Mouse (Mus musculus): ENCODE measurements around the gene Afap1. TPM values are rescaled to one million over a fixed set of nuclear protein-coding genes. Genes with fewer than 3 reads are reported as not detected.

Afap1 gene
- polyA plus RNA-seq, 1 experiment: not detected

DNA sequence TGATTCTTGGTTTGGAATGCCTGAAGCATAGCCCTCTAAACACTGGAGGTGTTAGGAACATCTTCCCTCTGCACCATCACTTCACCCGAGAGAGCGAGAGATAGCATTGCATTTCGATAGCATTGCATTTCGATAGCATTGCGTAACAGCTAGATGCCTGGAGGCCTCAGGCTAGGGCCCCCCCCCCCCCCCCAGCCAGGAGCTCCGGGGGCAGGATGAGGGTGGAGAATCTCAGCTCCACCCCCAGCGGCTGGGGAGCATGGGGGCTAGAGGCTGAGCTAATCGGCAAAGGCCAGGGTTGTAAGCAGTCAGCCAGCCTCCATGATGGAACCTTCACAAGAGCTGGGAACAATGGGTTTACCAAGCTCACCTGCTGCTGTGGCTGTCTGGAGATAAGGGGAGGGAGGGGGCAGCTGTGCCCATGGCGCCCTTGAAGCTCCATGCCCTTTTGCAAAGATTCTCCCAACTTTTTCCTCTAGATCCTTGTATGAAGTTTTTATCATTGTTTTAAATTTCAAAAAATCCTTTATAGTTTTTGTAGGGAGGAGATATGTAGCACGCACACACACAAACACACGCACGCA lies 8.2 kb downstream of the Afap1 start:
- Histone ChIP-seq H3K4me3 (ENCODE audit: insufficient read depth, low read depth, low read length) (no peak overlapping the region), H3K4me1 (ENCODE audit: control insufficient read depth, insufficient read depth, low read length) (peaks cover 26% of the 10 kb centered on the region), H3K27ac (ENCODE audit: insufficient read depth, low read depth, low read length) (no peak overlapping the region)
- TF ChIP-seq POLR2A (IDR thresholded peaks at IDR 0.05; ENCODE audit: insufficient read depth, low read depth, low read length) (no peak), CTCF (IDR thresholded peaks at IDR 0.05; ENCODE audit: insufficient read depth, low read depth, low read length) (no peak)
- 59% methylated on average over 12 of the region's 12 CpGs for WGBS

DNA sequence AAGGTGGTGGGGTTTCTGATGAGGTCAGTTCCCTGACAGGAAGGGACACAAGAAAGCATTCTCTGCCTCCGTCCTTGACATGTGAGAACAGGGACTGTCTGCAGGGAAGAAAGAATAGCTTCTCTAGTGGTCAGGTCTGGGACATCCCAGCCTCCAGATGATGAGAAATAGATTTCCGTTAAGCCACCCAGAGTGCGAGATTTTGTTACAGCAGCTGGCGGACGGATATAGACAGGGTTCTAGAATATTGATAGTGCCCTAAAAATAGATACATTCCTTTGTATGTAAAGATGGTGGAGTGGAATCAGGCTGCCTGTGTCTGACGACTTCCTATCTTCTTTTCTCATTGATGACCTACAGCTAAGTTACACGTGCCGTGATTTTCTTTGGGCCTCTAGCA lies 10.3 kb downstream of the Afap1 start:
- WGBS: 84% methylated on average over 8 of the region's 8 CpGs
- TF ChIP-seq POLR2A (IDR thresholded peaks at IDR 0.05; ENCODE audit: insufficient read depth, low read depth, low read length) (no peak), CTCF (IDR thresholded peaks at IDR 0.05; ENCODE audit: insufficient read depth, low read depth, low read length) (no peak)
- H3K4me1 ChIP-seq (ENCODE audit: control insufficient read depth, insufficient read depth, low read length): peaks cover 32% of the 10 kb centered on the region

DNA sequence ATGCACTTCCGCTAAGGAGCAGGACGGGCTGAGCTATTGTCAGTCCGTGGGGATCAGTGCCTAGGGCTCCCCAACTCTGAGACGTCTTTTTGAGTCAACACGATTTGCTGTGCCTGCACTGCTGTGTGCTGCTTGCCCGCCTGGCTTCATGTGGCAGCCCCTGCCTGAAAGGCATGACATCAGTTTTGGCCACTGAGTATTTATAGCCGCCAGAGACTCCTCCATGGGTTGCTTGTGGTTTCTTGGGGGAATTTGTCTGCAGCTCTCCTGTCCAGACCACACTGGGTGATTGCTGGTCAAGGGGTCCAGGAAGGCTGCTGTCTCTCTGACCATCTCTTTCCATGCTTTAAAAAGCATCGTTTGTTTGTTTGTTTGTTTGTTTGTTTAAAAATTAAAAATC lies 12.2 kb downstream of the Afap1 start:
- no peak for TF ChIP-seq CTCF (IDR thresholded peaks at IDR 0.05; ENCODE audit: insufficient read depth, low read depth, low read length)
- 52% methylated on average over 8 of the region's 8 CpGs for WGBS
- peaks cover 34% of the 10 kb centered on the region for H3K4me1 ChIP-seq (ENCODE audit: control insufficient read depth, insufficient read depth, low read length)

More for the DNA sequence above, 10.3 kb downstream of the Afap1 start:
- Histone ChIP-seq H3K4me3 (ENCODE audit: insufficient read depth, low read depth, low read length) (no peak overlapping the region), H3K27ac (ENCODE audit: insufficient read depth, low read depth, low read length) (no peak overlapping the region)

DNA sequence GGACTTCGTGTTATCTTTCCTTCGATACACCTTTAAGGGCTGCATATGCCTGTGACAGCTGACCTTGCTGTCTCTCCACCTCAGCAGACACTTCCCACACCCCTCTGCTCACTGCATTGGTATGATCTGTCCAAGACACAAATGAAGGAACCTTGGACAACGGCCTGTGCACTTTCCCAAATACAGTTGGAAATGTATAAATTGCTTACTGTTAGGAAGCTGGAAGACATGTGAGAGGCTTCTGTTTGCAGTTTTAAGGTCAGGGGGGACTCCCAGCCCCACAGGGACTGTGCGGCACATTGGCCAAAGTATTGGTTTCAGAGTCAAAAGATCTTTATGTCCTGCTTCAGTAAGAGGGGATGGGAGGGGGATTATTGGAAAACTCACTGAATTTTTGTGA lies 14.0 kb downstream of the Afap1 start:
- Histone ChIP-seq H3K4me1 (ENCODE audit: control insufficient read depth, insufficient read depth, low read length) (peaks cover 25% of the 10 kb centered on the region), H3K4me3 (ENCODE audit: insufficient read depth, low read depth, low read length) (no peak overlapping the region), H3K27ac (ENCODE audit: insufficient read depth, low read depth, low read length) (no peak overlapping the region)
- TF ChIP-seq POLR2A (IDR thresholded peaks at IDR 0.05; ENCODE audit: insufficient read depth, low read depth, low read length) (no peak), CTCF (IDR thresholded peaks at IDR 0.05; ENCODE audit: insufficient read depth, low read depth, low read length) (no peak)
- 89% methylated on average over 4 of the region's 4 CpGs for WGBS

More for the DNA sequence above, 12.2 kb downstream of the Afap1 start:
- 0 out of 2 replicates have a peak overlapping the region, but pooled peaks have one; percentile 2 for H3K27ac ChIP-seq (ENCODE audit: insufficient read depth, low read depth, low read length)
- H3K4me3 ChIP-seq (ENCODE audit: insufficient read depth, low read depth, low read length): no peak overlapping the region

DNA sequence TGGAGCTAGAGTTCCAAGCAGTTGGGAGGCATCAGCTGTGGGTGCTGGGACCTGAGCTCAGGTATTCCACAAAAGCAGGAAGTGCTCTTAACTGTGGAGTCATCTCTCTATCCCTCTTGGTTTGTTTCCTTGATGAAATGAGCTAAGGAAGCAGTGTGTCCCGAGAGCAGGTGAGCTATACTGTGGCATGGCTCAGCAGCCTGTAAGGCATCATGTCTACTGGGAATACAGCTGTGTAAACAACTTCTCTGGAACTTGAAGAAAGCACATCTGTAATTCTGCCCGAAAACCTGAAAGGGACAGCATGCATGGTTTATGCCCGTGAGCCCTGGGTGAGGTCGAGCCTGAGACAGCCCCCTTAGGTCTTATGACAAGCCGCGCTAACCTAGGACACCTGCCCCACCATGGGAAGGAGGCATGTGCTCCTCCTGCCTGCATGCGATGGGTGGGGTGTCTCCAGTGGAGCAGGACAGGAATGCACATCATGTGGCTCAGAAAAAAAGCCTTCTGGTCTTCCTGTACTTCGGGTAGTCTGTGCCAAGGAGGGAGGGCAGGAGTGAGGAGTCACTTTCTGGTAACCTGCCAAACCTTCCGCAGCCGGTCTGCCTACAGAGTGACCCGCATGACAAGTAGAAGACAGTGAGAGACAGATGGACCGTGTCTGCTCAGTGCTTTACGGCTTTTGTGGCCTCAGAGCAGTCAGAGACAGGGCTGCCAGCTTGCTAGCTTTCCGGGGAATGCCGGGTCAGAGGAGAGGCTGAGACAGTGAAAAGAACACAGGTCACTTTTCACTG lies 14.7 kb downstream of the Afap1 start:
- peaks cover 25% of the 10 kb centered on the region for H3K4me1 ChIP-seq (ENCODE audit: control insufficient read depth, insufficient read depth, low read length)
- no peak overlapping the region for H3K4me3 ChIP-seq (ENCODE audit: insufficient read depth, low read depth, low read length)
- 51% methylated on average over 15 of the region's 15 CpGs for WGBS
- H3K27ac ChIP-seq (ENCODE audit: insufficient read depth, low read depth, low read length): peak overlapping the region; percentile 67
- TF ChIP-seq CTCF (IDR thresholded peaks at IDR 0.05; ENCODE audit: insufficient read depth, low read depth, low read length) (no peak), POLR2A (IDR thresholded peaks at IDR 0.05; ENCODE audit: insufficient read depth, low read depth, low read length) (no peak)

DNA sequence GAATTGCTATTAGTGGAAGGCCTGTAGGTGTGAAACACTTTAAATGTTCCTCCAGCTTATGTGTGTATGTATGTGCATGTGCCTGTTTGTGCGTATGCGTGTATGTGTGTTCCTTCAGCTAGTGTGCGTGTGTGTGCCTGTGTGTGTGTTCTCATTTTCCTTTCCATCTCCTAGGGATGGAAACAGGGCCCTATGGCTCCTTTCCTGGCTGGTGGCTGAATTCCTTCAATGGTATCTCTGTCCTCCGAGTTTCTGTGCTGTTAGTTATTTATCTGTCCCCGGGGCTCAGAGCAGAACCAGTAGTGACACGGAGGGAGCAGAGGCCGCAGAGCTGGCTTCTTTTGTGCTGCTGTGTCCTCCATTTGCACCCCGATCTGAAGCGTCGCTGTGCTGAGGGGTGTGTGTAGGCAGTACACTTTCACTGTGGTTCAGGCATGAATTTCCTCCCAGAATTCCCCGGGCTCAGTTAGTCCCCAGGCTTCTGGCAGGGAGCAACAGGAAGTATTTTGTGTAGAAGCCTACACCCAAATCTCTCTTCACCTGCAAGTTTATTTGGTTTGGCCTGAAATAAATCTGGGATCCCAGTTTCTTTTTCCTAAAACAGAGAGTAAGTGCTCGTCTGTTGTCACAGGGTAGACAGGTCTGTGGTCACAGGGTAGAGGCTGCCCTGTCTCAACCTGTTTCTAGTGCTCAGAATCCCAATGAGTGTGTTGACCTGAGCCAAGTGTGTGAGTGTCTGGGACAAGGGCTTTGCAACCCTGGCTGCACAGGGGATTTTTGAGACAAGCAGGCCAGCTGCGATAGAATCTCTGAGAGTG lies 15.7 kb downstream of the Afap1 start:
- no peak overlapping the region for H3K4me3 ChIP-seq (ENCODE audit: insufficient read depth, low read depth, low read length)
- peak overlapping the region; percentile 28; the same call in 1 of the 2 replicates for H3K27ac ChIP-seq (ENCODE audit: insufficient read depth, low read depth, low read length)
- H3K4me1 ChIP-seq (ENCODE audit: control insufficient read depth, insufficient read depth, low read length): peaks cover 23% of the 10 kb centered on the region
- 40% methylated on average over 13 of the region's 13 CpGs for WGBS
- TF ChIP-seq CTCF (IDR thresholded peaks at IDR 0.05; ENCODE audit: insufficient read depth, low read depth, low read length) (no peak), POLR2A (IDR thresholded peaks at IDR 0.05; ENCODE audit: insufficient read depth, low read depth, low read length) (no peak)

DNA sequence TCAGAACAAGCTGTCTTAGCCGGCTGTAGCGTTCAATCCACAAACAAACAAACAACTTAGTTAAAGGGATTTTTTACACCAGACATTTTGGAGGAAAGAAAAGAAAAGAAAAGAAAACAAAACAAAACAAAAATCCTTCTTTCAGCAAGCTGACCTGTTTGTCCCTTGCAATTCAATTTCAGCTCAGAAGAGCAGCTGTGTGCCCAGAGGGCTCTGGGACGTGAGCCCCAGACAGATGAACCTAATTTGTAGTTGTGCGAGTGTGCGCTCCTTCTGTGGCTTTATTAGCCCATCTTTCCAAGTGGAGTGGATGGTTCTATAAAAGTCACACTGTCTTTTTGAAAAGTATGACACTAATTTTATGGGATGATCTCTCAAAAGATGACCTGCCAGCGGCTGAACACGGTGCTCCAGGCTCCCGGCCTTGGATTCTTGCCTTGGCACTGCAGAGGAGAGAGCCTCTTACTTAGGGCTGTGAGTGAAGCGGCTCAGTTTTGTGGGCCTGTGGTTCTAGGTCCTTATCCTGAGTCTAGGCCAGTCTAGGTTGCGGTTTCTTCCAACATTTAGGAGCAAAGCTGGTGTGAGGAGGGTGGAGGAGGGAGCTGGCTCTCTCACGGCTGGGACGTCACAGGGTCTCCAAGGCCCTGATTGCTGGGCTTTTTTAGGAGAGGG lies 22.6 kb downstream of the Afap1 start:
- WGBS: 78% methylated on average over 12 of the region's 12 CpGs
- H3K27ac ChIP-seq (ENCODE audit: insufficient read depth, low read depth, low read length): 0 out of 2 replicates have a peak overlapping the region, but pooled peaks have one; percentile 38

DNA sequence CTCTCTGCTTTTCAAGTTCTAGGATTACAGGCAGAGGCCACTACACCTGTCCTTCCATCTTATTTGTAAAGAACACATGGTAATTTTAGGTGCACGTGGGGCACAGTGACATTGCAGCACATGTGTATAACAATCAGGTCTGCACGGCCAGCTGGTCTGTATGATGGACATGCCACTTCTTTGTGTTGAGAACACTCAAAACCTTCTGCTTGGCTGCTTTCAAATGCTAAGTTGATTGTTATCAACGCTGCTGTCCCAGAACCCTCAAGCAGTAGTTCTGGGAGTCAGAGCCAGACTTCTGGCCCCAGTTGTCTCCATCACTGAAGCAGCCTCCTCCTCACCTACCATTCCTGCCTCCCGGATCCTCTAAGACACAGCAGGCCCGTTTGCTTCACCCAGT lies 23.5 kb downstream of the Afap1 start:
- H3K27ac ChIP-seq (ENCODE audit: insufficient read depth, low read depth, low read length): no peak overlapping the region
- no peak for TF ChIP-seq POLR2A (IDR thresholded peaks at IDR 0.05; ENCODE audit: insufficient read depth, low read depth, low read length)
- TF ChIP-seq CTCF (IDR thresholded peaks at IDR 0.05; ENCODE audit: insufficient read depth, low read depth, low read length): no peak
- no peak overlapping the region for H3K4me3 ChIP-seq (ENCODE audit: insufficient read depth, low read depth, low read length)
- H3K4me1 ChIP-seq (ENCODE audit: control insufficient read depth, insufficient read depth, low read length): peaks cover 23% of the 10 kb centered on the region
- 75% methylated on average over 5 of the region's 5 CpGs for WGBS

More for the DNA sequence above, 22.6 kb downstream of the Afap1 start:
- Histone ChIP-seq H3K4me3 (ENCODE audit: insufficient read depth, low read depth, low read length) (no peak overlapping the region), H3K4me1 (ENCODE audit: control insufficient read depth, insufficient read depth, low read length) (peaks cover 18% of the 10 kb centered on the region)
- TF ChIP-seq CTCF (IDR thresholded peaks at IDR 0.05; ENCODE audit: insufficient read depth, low read depth, low read length): no peak
- TF ChIP-seq POLR2A (IDR thresholded peaks at IDR 0.05; ENCODE audit: insufficient read depth, low read depth, low read length): no peak

Data from olfactory bulb, adult 2 months (tissue).